Mouse (Mus musculus) layer of hippocampus, adult 18-20 months (tissue): ENCODE results near the gene Atad3a. TPM values are rescaled to one million over a fixed set of nuclear protein-coding genes. Genes with fewer than 3 reads are reported as not detected.
A peak's percentile ranks its signal among the peaks of the same experiment; 100 is the strongest.
"Not testable (repeated sequence)": the region's sequence is repeated elsewhere in the genome, so short reads cannot be mapped to it uniquely, and the experiment has no call there.

Experiments
- DNase-seq, 2 experiments: peaks; one replicate each; pipeline ENCODE4 v3.0.0; 2022; ENCODE audit warnings: low spot score in 2 of 2
- long read RNA-seq: library from polyadenylated mRNA; stranded (forward); transcript quantifications from one replicate; pipeline ENCODE4 v2.0.0, GENCODE M21; 2021
- total RNA-seq, 2 experiments: library from RNA; stranded (reverse); gene quantifications; 2 replicates each; pipeline ENCODE4 v1.2.3; 2021

Gene Atad3a
- total RNA-seq = 10 to 100 TPM; 50.6 to 50.9 TPM
- long read RNA-seq, transcript Atad3a-201 (16 exons, 2,413 nt) = major isoform, 35 of 57 reads
- long read RNA-seq, partial matches to known transcripts = 4 of 57 reads
- long read RNA-seq, other reads (novel, unspliced or antisense) = 18 of 57 reads

- DNase-seq = peak; percentile 95 to 98
Measured at GRCm38 (mm10) chr4:155760613-155761355, at the start of gene Atad3a. Gene Atad3a, minus strand, starts transcription at chr4:155761093.

GRCm38 (mm10) chr4:155807841-155808240, 46.9 kb upstream of the Atad3a start:
- DNase-seq = no peak

- DNase-seq = peak; percentile 89 to 96
Measured at GRCm38 (mm10) chr4:155803340-155804041, 42.6 kb upstream of the Atad3a start.

- no peak for DNase-seq
Measured at GRCm38 (mm10) chr4:155802741-155803339, 41.9 kb upstream of the Atad3a start, which contains the start of gene Mrpl20. Gene Mrpl20, plus strand, starts transcription at chr4:155802878.

GRCm38 (mm10) chr4:155802075-155802474, 41.2 kb upstream of the Atad3a start:
- no peak for DNase-seq

GRCm38 (mm10) chr4:155793730-155794129, 32.8 kb upstream of the Atad3a start:
- DNase-seq = no peak

GRCm38 (mm10) chr4:155791240-155791933, 30.5 kb upstream of the Atad3a start:
- no peak for DNase-seq

GRCm38 (mm10) chr4:155790650-155791161, 29.8 kb upstream of the Atad3a start:
- no peak for DNase-seq

- DNase-seq = no peak
Measured at GRCm38 (mm10) chr4:155790021-155790489, 29.2 kb upstream of the Atad3a start, which contains the start of gene Ankrd65. Gene Ankrd65, plus strand, starts transcription at chr4:155790439.

GRCm38 (mm10) chr4:155788833-155789232, 27.9 kb upstream of the Atad3a start:
- DNase-seq = not testable (repeated sequence)

- DNase-seq = no peak
Measured at GRCm38 (mm10) chr4:155788300-155788699, 27.4 kb upstream of the Atad3a start.

GRCm38 (mm10) chr4:155785819-155786218, 24.9 kb upstream of the Atad3a start, which contains the start of gene Tmem88b:
Gene Tmem88b, minus strand, starts transcription at chr4:155785874.
- no peak for DNase-seq

GRCm38 (mm10) chr4:155785246-155785645, 24.4 kb upstream of the Atad3a start:
- DNase-seq = no peak

- DNase-seq = peak; percentile 66 to 83
Measured at GRCm38 (mm10) chr4:155784081-155784701, 23.3 kb upstream of the Atad3a start.

GRCm38 (mm10) chr4:155783486-155784080, 22.7 kb upstream of the Atad3a start:
- DNase-seq = no peak

GRCm38 (mm10) chr4:155780895-155781294, 20.0 kb upstream of the Atad3a start:
- no peak for DNase-seq

- DNase-seq = no peak
Measured at GRCm38 (mm10) chr4:155779498-155779897, 18.6 kb upstream of the Atad3a start.

- no peak for DNase-seq
Measured at GRCm38 (mm10) chr4:155777816-155778215, 16.9 kb upstream of the Atad3a start.

- no peak for DNase-seq
Measured at GRCm38 (mm10) chr4:155776704-155777335, 15.9 kb upstream of the Atad3a start.
